Mouse (Mus musculus): ENCODE data around the gene Cdh13.

Cdh13 gene

GRCm38 (mm10) chr8:118384314-118384713 lies 100.8 kb downstream of the Cdh13 start:
- no peak for DNase-seq

- DNase-seq = no peak
These were observed 105.9 kb downstream of the Cdh13 start for GRCm38 (mm10) chr8:118389456-118389855.

DNA sequence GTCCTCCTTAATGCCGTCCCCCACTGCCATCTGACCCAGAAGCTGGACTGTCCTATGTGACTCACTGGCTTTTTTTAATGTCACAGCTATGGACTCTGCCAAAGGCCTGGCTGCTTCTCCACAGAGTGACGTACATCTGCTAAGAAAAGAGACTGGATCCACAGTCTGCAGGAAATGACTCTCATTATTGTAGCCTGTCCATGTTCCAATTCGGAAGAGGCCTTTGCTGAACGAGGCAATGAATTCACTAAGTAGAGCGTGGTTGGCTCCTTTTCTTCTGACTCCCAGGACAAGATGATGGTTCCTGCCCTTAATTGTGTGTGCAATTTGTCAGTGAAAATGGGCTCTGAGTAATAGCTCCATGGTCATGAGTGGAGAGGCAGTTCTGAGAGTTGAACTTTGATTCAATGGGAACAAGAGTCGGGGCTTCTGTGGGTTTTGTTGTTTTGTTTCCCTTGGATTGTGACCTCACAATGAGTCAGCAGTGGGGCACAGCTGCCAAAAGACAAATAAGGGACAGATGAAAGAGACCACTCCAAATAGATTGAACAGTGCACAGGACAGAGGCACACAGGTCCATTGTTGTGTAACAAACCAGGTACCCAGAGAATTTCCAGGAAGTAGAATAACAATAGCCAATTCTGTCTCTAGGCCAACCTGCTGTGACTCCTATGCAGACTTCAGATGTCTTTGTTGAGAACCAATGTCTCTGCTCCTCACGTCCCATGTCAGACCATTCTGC lies 110.5 kb downstream of the Cdh13 start:
- DNase-seq = peak; percentile 8

- no peak for DNase-seq
These were observed 111.6 kb downstream of the Cdh13 start for GRCm38 (mm10) chr8:118395178-118395577.

DNA sequence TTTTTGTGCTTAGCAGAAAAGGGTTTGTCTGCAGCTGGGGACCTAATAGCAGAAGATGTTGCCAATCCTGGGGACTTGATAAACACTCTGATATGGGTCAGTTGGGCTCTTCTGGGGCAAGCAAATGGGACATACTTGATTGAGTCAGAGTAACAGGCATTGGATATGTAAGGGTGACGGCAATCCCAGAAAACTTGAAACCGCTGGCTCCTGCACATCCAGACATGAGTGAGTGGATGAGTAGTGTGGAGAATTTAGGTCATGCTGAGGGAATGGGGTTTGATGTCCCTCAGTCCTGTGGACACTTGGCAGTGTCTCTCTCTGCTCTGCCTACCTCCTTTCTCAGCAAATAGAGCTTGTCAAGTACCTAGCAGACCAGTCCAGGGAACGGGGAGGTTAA lies 121.3 kb downstream of the Cdh13 start:
- no peak for DNase-seq

DNA sequence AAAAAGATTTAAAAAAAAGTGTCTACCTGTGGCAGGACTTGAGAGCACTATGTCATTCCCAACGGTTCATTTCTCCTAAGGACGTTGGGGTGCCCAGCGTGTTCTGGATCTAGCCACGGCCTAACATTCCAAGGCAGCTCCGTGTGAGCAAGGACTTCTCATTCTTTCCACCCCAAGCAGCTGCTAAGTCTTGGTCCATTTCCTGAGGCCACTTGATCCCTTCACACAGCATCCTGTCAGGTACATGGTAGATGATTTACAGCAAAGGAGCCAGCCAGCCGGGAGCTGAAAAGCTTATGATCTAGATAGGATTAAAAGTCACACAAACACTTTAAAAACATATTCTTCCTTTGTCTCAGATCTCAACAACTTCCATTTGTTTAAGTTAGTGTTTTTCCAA lies 123.8 kb downstream of the Cdh13 start:
- DNase-seq = no peak

GRCm38 (mm10) chr8:118409396-118409795 lies 125.9 kb downstream of the Cdh13 start:
- DNase-seq = no peak

DNA sequence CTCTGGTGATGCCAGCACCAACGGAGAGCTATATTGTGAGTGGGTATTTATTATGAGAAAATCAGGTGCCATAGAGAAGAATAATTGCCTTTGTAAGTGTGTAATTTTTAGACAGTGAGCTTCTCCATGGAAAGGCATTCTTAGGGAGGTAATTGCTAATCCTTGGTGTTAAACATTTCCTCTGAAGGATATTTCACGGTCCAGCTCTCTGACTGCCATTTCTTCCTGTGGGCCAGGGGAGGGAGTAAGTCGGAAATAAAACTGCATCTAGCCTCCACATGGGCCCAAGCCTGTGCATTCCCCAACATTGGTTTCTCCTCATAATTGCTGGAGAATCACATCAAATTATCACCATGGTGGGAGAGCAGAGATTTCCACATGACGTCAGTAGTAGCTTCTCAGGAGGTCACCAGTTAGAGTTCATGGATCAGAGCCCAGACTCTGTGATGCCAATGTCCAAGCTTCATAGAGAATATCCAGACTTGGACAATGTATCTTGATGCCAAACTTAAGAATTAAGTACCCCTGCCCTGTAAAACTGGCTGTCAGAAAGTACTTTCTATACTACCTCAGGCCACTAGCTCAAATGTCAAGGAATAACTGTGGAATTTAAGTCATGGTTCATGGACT lies 126.9 kb downstream of the Cdh13 start:
- DNase-seq = no peak

- no peak for DNase-seq
These were observed 132.1 kb downstream of the Cdh13 start for GRCm38 (mm10) chr8:118415672-118416071.

GRCm38 (mm10) chr8:118416811-118417355 lies 133.3 kb downstream of the Cdh13 start:
- no peak for DNase-seq

DNA sequence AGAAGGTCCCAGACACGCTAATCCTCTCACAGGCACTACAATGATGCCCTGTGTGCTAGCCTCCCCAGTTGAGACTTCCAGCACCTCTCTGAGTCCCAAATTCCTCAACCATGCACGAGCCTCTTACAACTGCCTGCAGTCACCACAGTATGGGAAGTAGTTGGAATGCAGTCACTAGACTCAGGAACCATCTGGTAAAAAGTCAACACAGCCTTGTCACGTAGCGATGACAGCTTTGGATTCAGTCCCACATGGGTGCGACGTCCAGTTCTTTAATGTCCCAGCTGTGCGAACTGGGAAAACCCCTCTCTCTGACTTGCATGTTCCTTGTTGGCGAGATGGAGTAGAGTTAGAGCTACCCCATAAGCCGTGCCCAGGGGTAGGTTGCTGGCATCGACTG lies 139.1 kb downstream of the Cdh13 start:
- DNase-seq = no peak

DNA sequence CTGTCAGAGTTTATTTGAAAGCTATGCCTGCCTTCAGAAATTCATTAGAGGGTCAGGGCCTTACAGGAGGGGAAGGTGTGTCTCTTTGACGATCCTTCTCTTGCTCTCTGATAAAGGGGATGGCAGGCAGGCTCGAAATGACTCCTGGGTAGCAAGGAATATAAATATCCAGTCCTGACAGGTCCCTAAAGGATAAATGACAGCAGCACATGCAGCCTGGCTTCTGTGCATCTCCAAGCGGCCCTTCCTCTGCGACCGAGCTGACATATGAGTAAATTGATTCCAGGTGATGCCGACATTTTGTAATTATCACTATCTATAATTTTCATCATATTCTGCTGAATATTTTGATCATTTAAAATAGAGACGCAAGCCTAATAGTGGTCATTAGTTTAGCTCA lies 145.4 kb downstream of the Cdh13 start:
- DNase-seq = no peak

GRCm38 (mm10) chr8:118431731-118432440 lies 148.4 kb downstream of the Cdh13 start:
- no peak for DNase-seq

- no peak for DNase-seq
These were observed 150.1 kb downstream of the Cdh13 start for GRCm38 (mm10) chr8:118433553-118434180.

GRCm38 (mm10) chr8:118436751-118437150 lies 153.2 kb downstream of the Cdh13 start:
- no peak for DNase-seq

DNA sequence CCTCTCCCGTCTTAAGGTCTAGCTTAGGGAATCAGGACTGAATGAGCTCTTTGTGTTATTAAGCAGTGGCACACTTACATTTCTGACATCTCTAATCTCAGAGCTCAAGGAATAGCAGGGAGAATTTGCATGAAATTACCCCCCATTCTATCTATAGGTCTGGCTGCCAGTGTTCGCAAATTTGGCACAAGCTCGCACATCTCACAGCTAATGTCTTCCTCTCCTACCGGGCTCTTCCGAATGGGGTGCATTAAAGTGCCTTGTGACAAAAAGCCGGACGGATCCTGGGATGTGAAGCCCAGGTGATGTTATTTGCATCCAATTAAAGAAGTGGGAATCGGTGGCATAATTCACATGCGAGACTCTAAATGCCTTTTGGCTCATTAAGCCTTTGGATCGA lies 153.6 kb downstream of the Cdh13 start:
- DNase-seq = no peak

DNA sequence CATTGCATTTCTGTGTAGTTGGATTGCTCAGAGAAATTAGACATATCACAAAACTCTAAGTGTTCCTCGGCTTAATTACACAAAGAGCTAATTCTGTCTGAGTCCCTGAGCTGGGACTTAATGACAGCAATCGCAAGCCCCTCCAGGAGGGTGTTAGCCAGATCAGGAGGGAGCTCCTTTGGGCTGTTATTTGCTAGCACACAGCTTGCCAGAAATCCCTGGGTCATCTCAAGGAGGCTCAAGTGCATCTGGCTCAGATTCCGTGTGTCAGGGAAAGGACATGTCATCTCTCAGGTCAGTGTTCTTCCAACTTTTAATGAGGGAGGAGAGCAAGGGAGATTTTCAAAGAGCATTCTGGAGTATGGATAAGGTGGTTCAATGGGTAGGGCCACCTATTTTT lies 154.3 kb downstream of the Cdh13 start:
- DNase-seq = no peak

- DNase-seq = no peak
These were observed 156.3 kb downstream of the Cdh13 start for GRCm38 (mm10) chr8:118439857-118440256.

DNA sequence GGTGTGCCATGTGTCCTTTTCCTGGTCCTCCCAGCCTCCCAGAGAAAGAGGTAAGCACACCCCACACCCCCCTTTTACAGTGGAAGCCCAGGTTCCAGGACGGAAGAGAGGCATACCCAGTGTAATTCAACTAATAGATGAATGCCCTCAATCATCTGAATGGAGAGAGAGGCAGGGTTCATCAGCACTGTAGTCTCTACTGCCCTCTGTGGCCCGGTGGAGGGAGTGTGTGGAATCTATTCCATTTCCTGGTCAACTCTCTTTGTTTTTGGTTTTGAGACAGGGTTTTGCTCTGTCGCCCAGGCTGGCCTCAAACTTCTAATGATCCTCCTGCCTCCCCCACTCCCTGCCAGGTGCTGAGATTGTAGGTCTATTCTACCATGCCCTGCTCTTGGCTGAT lies 159.8 kb downstream of the Cdh13 start:
- DNase-seq = no peak

- no peak for DNase-seq
These were observed 161.2 kb downstream of the Cdh13 start for GRCm38 (mm10) chr8:118444651-118445207.

- no peak for DNase-seq
These were observed 163.0 kb downstream of the Cdh13 start for GRCm38 (mm10) chr8:118446516-118446915.

- DNase-seq = no peak
These were observed 164.5 kb downstream of the Cdh13 start for GRCm38 (mm10) chr8:118448011-118448410.
